Mouse (Mus musculus): Measurements from ENCODE around the gene Cenpf. TPM values are rescaled to one million over a fixed set of nuclear protein-coding genes. Genes with fewer than 3 reads are reported as not detected.

Cenpf gene
- polyA plus RNA-seq, 1 experiment from 2014 or later, result 98.8 TPM

DNA sequence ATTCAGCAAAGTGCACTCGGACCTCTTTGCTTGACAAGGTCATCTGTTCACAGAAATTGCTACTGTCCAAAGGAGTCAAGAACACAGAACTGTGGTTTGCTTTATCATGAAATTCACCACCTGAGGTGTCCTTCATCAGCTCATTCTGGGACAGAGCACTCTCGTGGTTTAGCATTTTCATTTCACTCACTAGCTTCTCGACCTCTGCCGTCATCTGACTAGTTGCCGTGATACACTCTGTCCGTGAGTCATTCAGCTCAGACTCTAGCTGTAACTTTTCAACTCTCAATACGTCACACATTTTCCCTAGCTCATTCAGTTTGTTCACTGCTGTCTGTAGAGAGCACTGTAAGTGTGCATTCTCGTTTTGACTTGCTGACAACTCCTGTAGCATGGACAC, 30.5 kb downstream of the Cenpf start:
- no peak overlapping the region for H3K4me2 ChIP-seq (replicated peaks; ENCODE audit: low read depth, low read length)
- 91% methylated on average over 8 of the region's 8 CpGs for WGBS
- no peaks in the 10 kb centered on the region for H3K9me3 ChIP-seq (ENCODE audit: control insufficient read depth, low read length)
- no peak overlapping the region for H3K9ac ChIP-seq (ENCODE audit: low read depth, low read length)
- H3K36me3 ChIP-seq (ENCODE audit: control insufficient read depth, insufficient read depth, low read length), result peaks cover 75% of the 10 kb centered on the region
- ATAC-seq (ENCODE audit: low FRiP score, low TSS enrichment), result no peak
- no peak overlapping the region for H3K27ac ChIP-seq (ENCODE audit: low read depth, low read length)
- H3K4me3 ChIP-seq (ENCODE audit: low read length), result no peak overlapping the region
- H3K27me3 ChIP-seq (ENCODE audit: control insufficient read depth, insufficient read depth, low read length), result no peaks in the 10 kb centered on the region
- no peaks in the 10 kb centered on the region for H3K4me1 ChIP-seq (ENCODE audit: control insufficient read depth, insufficient read depth, low read length)

DNA sequence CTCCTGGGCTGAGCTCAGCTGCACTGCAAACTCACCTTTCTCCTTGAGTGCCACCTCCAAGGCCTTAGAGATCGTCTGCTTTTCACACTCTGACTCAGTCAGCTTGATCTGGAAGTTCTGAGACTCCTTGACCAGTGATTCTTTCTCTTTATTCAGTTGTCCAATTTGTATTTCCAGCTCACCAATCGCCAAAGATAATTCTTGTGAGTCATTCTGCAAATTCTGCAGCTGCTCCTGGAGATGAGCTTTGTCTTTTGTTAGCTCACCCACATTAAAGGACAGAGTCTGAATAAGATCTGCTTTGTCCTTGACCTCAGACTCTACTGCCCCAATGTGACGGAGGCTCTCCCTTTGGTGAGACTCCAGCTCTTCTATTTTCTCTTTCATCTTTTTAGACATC, 34.1 kb downstream of the Cenpf start:
- Histone ChIP-seq H3K4me3 (ENCODE audit: low read length) (no peak overlapping the region), H3K27me3 (ENCODE audit: control insufficient read depth, insufficient read depth, low read length) (no peaks in the 10 kb centered on the region), H3K9me3 (ENCODE audit: control insufficient read depth, low read length) (no peaks in the 10 kb centered on the region), H3K9ac (ENCODE audit: low read depth, low read length) (no peak overlapping the region), H3K36me3 (ENCODE audit: control insufficient read depth, insufficient read depth, low read length) (peaks cover 85% of the 10 kb centered on the region), H3K4me1 (ENCODE audit: control insufficient read depth, insufficient read depth, low read length) (no peaks in the 10 kb centered on the region), H3K4me2 (replicated peaks; ENCODE audit: low read depth, low read length) (no peak overlapping the region), H3K27ac (ENCODE audit: low read depth, low read length) (no peak overlapping the region)
- 89% methylated on average over 3 of the region's 3 CpGs for WGBS
- ATAC-seq (ENCODE audit: low FRiP score, low TSS enrichment), result no peak

DNA sequence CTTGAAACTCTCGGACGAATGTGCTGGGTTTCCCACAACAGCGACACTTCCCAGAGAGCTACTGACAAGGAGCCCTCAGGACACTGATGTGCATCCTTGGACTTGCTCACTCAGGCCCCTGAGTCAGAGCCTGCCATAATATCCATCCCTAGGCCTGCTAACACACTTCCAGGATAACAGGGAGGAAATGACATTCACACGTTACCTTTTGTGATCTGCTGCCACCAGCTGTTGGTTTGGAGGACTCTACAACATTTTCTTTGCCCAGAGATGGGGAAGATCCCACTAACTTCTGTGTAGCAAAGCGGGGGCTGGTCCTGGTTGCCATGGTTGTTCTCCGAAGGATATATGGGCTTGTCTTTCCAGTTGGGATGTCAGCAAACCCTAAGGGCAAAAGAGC, 41.3 kb downstream of the Cenpf start:
- Histone ChIP-seq H3K36me3 (ENCODE audit: control insufficient read depth, insufficient read depth, low read length) (peaks cover 92% of the 10 kb centered on the region), H3K9ac (ENCODE audit: low read depth, low read length) (no peak overlapping the region)
- no peak for ATAC-seq (ENCODE audit: low FRiP score, low TSS enrichment)

DNA sequence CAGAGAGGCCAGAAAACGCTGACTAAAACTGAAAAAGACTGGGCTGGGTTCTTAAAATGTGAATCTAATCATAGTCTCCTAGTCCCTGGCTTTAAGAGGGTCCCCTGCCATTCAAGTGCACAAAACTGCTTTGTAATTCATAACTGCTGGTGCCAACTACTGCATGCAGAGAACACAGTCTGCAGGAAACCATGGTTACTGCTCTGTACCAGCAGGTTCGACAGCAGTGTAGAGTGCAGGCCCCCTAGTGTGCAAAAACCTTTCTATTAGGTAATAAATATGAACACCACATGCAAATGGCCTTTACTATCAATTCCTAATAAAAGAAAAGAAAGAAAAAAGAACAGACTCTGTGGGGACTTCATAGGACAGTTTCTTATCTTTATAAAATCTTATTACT, 42.5 kb downstream of the Cenpf start:
- Histone ChIP-seq H3K27ac (ENCODE audit: low read depth, low read length) (no peak overlapping the region), H3K27me3 (ENCODE audit: control insufficient read depth, insufficient read depth, low read length) (no peaks in the 10 kb centered on the region), H3K4me3 (ENCODE audit: low read length) (no peak overlapping the region), H3K4me1 (ENCODE audit: control insufficient read depth, insufficient read depth, low read length) (no peaks in the 10 kb centered on the region), H3K4me2 (replicated peaks; ENCODE audit: low read depth, low read length) (no peak overlapping the region), H3K9me3 (ENCODE audit: control insufficient read depth, low read length) (no peaks in the 10 kb centered on the region), H3K36me3 (ENCODE audit: control insufficient read depth, insufficient read depth, low read length) (peaks cover 92% of the 10 kb centered on the region), H3K9ac (ENCODE audit: low read depth, low read length) (no peak overlapping the region)
- WGBS, result 83% methylated on average over 2 of the region's 2 CpGs
- no peak for ATAC-seq (ENCODE audit: low FRiP score, low TSS enrichment)

More for the DNA sequence above, 41.3 kb downstream of the Cenpf start:
- H3K4me1 ChIP-seq (ENCODE audit: control insufficient read depth, insufficient read depth, low read length), result no peaks in the 10 kb centered on the region
- no peak overlapping the region for H3K27ac ChIP-seq (ENCODE audit: low read depth, low read length)
- H3K9me3 ChIP-seq (ENCODE audit: control insufficient read depth, low read length), result no peaks in the 10 kb centered on the region
- no peak overlapping the region for H3K4me3 ChIP-seq (ENCODE audit: low read length)
- WGBS, result 88% methylated on average over 6 of the region's 6 CpGs
- no peak overlapping the region for H3K4me2 ChIP-seq (replicated peaks; ENCODE audit: low read depth, low read length)
- H3K27me3 ChIP-seq (ENCODE audit: control insufficient read depth, insufficient read depth, low read length), result no peaks in the 10 kb centered on the region

DNA sequence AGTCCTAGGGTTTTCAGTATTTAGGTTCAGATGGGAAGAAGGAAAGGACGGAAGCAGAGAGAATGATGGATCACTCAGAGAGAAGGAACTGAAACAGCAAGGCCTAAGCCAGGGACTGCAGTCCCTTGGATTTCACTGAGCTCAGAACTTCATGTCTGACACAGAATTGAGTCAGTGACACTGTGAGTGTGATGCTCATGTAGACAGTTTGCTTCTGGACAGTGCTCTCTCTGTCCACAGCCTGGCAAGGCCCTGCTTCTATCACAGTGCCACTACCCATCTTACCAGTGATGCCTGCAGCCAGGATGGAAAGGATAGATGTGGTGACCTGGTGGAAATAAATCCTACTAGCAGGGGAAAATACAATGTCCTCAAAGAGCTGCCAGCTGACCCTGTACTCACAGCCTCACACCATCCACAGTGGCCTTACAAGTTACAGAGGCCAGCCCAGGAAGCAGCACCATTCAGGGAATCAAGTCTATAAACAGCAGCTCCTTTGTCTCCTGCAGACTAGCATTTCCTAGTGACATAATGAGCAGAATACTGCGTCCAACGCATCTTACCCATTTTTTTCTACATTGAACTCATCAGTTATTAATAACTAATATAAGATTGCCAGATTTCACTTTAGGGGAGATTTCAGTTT, 43.1 kb downstream of the Cenpf start:
- Histone ChIP-seq H3K27ac (ENCODE audit: low read depth, low read length) (no peak overlapping the region), H3K36me3 (ENCODE audit: control insufficient read depth, insufficient read depth, low read length) (peaks cover 89% of the 10 kb centered on the region), H3K4me3 (ENCODE audit: low read length) (no peak overlapping the region), H3K4me1 (ENCODE audit: control insufficient read depth, insufficient read depth, low read length) (no peaks in the 10 kb centered on the region), H3K9ac (ENCODE audit: low read depth, low read length) (no peak overlapping the region), H3K27me3 (ENCODE audit: control insufficient read depth, insufficient read depth, low read length) (no peaks in the 10 kb centered on the region), H3K4me2 (replicated peaks; ENCODE audit: low read depth, low read length) (no peak overlapping the region), H3K9me3 (ENCODE audit: control insufficient read depth, low read length) (no peaks in the 10 kb centered on the region)
- 87% methylated on average over 3 of the region's 3 CpGs for WGBS
- ATAC-seq (ENCODE audit: low FRiP score, low TSS enrichment), result no peak

DNA sequence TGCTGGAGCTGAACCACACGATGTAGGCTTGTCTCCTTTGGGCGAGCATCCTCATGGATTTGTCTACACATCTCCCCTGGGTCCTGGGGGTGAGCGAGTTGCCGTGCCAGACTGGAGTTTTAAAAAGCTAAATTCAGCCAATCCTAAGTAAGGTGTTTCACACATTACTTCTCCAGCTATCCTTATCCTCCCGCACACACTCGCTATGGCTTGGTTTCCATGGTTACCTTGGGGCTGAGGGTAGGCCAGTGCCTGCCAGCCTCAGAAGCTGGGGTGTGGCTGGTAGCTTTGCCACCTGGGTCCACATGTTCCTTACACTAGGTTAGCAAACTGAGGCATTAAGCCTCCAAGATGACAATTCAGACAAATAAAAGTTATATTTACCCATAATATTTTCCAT, 48.3 kb downstream of the Cenpf start:
- no peaks in the 10 kb centered on the region for H3K9me3 ChIP-seq (ENCODE audit: control insufficient read depth, low read length)
- H3K9ac ChIP-seq (ENCODE audit: low read depth, low read length), result no peak overlapping the region
- H3K27ac ChIP-seq (ENCODE audit: low read depth, low read length), result no peak overlapping the region
- WGBS, result 87% methylated on average over 6 of the region's 6 CpGs
- no peaks in the 10 kb centered on the region for H3K4me1 ChIP-seq (ENCODE audit: control insufficient read depth, insufficient read depth, low read length)
- no peaks in the 10 kb centered on the region for H3K27me3 ChIP-seq (ENCODE audit: control insufficient read depth, insufficient read depth, low read length)
- no peak for ATAC-seq (ENCODE audit: low FRiP score, low TSS enrichment)
- H3K4me2 ChIP-seq (replicated peaks; ENCODE audit: low read depth, low read length), result no peak overlapping the region
- no peak overlapping the region for H3K4me3 ChIP-seq (ENCODE audit: low read length)
- peaks cover 39% of the 10 kb centered on the region for H3K36me3 ChIP-seq (ENCODE audit: control insufficient read depth, insufficient read depth, low read length)

DNA sequence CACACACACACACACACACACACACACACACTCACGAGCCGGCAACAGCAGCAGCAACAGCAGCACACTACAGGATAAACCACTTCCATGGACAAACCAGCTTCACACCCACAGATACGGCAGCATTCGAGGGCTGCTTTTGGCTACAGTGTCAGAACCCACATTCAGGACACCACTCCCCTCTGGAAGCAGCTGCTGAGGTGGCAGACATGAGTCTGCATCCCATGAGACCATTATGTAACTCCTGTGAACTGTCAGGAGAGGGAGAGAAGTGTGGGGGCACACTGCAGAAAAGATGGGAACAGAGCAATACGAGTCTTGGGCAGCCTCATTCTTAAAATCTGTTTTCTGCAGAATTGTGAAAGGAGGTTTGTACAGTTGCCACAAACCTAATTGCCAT, 54.1 kb downstream of the Cenpf start:
- 84% methylated on average over 5 of the region's 5 CpGs for WGBS
- Histone ChIP-seq H3K9me3 (ENCODE audit: control insufficient read depth, low read length) (no peaks in the 10 kb centered on the region), H3K4me2 (replicated peaks; ENCODE audit: low read depth, low read length) (no peak overlapping the region), H3K27me3 (ENCODE audit: control insufficient read depth, insufficient read depth, low read length) (no peaks in the 10 kb centered on the region), H3K9ac (ENCODE audit: low read depth, low read length) (no peak overlapping the region), H3K4me1 (ENCODE audit: control insufficient read depth, insufficient read depth, low read length) (no peaks in the 10 kb centered on the region), H3K27ac (ENCODE audit: low read depth, low read length) (no peak overlapping the region), H3K36me3 (ENCODE audit: control insufficient read depth, insufficient read depth, low read length) (no peaks in the 10 kb centered on the region), H3K4me3 (ENCODE audit: low read length) (no peak overlapping the region)
- no peak for ATAC-seq (ENCODE audit: low FRiP score, low TSS enrichment)

DNA sequence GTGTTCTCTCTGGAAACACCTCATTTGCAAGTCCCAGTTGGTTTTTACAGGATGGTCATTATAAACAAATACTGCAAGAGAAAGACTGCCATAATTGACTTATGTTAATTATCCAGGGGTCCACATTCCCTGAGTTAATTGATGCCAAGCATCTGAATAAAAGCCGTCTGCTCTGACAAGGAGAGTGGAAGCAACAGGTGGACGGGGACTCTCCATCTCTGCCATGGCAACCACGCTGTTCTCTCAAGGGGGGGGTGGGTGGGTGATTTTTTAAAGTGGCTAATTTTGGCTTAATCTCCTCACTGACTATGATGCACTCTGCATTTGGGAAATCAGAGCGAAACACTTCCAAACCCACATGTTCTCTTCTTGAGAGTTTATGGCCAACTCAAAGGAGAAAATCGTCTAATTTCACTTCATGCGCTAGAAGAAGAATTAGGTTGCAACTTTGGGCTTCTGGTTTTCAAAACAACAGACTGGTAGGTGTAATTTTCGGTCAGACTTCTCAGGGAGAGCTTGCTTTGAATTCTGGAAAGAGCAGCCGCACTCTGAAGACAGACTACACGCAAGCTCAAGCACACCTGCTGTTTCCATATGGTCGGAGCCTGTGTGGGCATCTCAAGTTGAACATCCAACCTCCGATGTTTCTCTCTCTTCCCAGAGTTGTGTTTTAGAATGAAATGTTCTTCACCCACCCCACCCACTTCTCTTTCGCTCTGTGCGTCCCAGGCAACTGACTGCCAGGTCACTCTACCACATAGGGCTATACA, 55.8 kb downstream of the Cenpf start:
- H3K9ac ChIP-seq (ENCODE audit: low read depth, low read length), result no peak overlapping the region
- no peak for ATAC-seq (ENCODE audit: low FRiP score, low TSS enrichment)
- no peak overlapping the region for H3K4me2 ChIP-seq (replicated peaks; ENCODE audit: low read depth, low read length)
- 83% methylated on average over 13 of the region's 13 CpGs for WGBS
- no peaks in the 10 kb centered on the region for H3K27me3 ChIP-seq (ENCODE audit: control insufficient read depth, insufficient read depth, low read length)
- no peaks in the 10 kb centered on the region for H3K4me1 ChIP-seq (ENCODE audit: control insufficient read depth, insufficient read depth, low read length)
- H3K36me3 ChIP-seq (ENCODE audit: control insufficient read depth, insufficient read depth, low read length), result no peaks in the 10 kb centered on the region
- H3K9me3 ChIP-seq (ENCODE audit: control insufficient read depth, low read length), result no peaks in the 10 kb centered on the region
- no peak overlapping the region for H3K4me3 ChIP-seq (ENCODE audit: low read length)
- no peak overlapping the region for H3K27ac ChIP-seq (ENCODE audit: low read depth, low read length)

DNA sequence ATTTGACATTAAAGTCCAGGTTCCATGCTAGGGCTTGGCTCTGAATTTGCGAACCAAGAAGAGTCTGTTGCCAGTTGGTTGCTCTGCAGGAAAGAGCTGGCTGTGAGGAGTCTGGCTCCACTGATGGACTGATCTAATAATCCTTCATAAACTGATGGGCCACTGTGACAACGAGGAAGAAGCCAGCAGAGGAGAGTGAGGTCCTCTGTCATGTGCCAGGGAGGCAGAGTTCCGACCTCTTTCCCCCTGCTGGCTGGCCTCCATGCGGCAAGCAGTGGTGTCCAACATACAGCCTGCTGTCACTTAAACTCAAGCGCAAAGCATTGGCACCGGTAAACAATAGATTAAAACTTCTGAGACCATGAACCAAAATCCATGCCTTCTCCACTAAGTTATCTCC, 57.9 kb downstream of the Cenpf start:
- 80% methylated on average over 6 of the region's 6 CpGs for WGBS
- no peak for ATAC-seq (ENCODE audit: low FRiP score, low TSS enrichment)
- H3K36me3 ChIP-seq (ENCODE audit: control insufficient read depth, insufficient read depth, low read length), result no peaks in the 10 kb centered on the region
- H3K4me2 ChIP-seq (replicated peaks; ENCODE audit: low read depth, low read length), result no peak overlapping the region
- no peak overlapping the region for H3K27ac ChIP-seq (ENCODE audit: low read depth, low read length)
- H3K9me3 ChIP-seq (ENCODE audit: control insufficient read depth, low read length), result no peaks in the 10 kb centered on the region
- no peaks in the 10 kb centered on the region for H3K27me3 ChIP-seq (ENCODE audit: control insufficient read depth, insufficient read depth, low read length)
- no peak overlapping the region for H3K9ac ChIP-seq (ENCODE audit: low read depth, low read length)
- H3K4me1 ChIP-seq (ENCODE audit: control insufficient read depth, insufficient read depth, low read length), result no peaks in the 10 kb centered on the region
- H3K4me3 ChIP-seq (ENCODE audit: low read length), result no peak overlapping the region

Data from kidney, embryonic 14.5 days (tissue).